Mouse (Mus musculus): Measurements from ENCODE around the gene Tmem115.
"Not testable (repeated sequence)": the region's sequence is repeated elsewhere in the genome, so short reads cannot be mapped to it uniquely, and the experiment has no call there.

The Tmem115 gene

DNA sequence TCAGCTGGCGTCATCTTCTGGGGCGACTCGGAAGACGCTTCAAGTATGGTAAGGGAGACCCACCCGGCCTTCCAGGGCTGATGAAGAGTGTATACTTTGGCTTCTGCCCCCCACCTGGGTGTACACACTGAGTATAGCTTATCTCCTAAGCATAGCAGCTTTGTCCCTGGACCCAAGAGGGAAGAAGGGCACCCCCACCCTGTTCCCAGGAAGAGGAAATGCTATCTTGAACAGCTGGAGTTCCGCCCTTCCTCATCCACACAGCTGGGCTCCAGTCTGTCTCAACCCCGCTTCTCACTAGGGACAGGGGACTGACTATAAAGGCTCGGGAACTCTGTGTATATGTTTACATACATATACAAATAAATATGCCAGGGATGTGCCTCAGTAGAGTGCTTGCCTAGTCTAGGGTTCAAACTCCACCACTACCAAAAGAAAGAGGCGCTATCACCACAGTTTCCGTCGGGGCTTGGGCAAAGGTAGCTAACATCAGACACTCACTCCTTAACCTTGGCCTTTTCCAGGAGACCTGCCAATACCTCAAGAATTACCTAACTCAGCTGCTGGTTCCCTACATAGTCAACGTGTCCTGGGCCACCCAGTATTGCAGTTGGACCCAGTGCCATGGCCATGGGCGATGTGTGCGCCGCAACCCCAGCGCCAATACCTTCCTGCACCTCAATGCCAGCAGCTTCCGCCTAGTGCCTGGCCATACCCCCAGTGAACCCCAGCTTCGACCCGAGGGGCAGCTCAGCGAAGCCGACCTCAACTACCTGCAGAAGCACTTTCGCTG lies 38.0 kb downstream of the Tmem115 start:
- no peak for DNase-seq (ENCODE audit: low spot score)

DNA sequence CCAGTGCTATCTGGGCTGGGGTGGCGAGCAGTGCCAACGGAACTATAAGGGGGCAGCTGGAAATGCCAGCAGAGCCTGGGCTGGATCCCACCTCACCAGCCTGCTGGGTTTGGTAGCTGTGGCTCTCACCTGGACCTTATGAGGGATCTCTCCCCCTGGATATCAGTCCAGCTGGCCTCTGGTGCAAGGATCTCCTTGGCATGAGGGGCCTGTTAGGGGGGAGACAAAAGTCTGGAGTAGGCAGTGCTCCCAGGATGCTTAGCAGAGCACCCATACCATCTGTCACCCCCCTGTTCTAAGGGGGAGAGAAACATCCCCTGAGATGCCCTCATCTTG lies 38.5 kb downstream of the Tmem115 start:
- DNase-seq (ENCODE audit: low spot score), result no peak

DNA sequence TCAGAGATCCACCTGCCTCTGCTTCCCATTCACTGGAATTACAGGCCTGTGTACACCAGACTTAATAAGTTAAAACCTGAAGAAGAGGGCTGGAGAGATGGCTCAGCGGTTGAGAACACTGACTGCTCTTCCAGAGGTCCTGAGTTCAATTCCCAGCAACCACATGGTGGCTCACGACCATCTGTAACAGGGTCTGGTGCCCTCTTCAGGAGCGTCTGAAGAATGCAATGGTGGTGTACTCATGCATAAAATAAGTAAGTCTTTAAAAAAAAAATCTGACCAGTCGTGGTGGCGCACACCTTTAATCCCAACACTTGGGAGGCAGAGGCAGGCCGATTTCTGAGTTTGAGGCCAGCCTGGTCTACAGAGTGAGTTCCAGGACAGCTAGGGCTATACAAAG lies 40.0 kb downstream of the Tmem115 start:
- DNase-seq (ENCODE audit: low spot score), result not testable (repeated sequence)

DNA sequence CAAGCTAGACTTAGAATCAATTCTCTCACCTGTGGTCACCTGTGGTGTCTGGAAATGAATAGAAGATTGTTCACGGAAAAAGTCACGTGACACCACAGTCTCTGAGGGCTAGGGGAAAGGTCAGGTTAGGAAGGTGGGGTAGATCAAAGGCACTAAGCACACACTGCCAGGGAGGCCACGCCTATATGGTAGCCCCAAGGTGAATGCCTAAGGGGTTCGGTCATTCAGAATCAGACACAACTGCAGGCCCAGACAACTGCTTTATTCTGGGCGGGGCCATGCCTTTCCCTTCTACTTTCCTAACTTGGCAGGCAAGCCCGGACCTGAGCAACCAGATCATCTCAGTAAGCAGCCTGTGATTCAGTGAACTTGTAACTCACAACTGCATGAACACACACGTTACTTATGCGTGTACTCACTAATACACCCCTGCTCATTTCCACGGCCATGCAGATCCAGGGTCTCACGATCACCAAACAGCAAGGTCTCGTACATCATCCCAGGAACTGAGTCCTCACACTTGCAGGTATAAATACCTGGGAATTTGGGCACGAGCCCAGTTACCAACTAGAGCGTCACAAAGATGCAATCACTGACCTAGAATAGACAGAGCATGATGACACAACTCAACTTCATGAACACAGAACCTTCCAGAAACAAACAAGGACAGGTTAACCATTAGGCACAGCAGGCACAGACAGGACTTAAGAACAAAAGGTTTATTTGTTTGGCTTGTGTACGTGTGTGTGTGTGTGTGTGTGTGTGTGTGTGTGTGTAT lies 42.0 kb downstream of the Tmem115 start:
- DNase-seq (ENCODE audit: low spot score), result no peak

DNA sequence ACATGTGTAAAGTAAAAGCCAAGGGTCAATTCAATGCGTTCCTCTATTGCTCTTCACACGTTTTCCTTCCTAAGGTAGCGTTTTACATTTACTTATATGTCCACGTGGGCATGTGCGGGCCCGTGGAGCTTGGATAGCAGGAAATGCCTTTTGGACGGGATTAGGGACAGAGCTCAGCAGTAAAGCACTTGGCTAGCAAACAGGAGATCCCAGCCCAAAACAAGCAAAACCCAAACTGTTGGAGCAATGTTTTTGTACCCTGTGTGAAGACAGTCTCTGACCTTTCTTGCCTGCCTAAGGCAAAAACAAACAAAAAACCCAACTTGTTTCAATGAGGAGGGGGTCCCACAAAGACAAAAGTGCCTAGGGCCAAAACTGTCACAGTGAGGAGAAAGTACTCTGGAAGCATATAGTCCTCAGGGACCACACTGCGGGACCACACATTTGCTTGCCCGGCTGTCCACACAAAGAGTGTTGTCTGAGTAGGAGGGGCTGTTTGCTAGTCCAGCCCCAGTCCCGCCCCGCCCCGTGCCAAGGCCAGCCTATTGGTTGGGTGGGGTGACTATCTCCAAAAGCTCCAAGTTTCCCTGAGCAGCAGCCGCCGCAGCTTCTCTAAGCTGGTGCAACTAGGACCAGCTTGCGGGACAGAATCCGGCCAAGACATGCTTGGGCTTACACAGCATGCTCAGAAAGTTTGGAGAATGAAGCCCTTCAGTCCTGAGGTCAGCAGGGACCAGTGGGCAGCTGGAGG lies 42.8 kb downstream of the Tmem115 start, which contains the start of gene Hyal1:
Gene Hyal1, plus strand, starts transcription at position 571 of the 751 bp plus-strand sequence.
- DNase-seq (ENCODE audit: low spot score), result no peak

DNA sequence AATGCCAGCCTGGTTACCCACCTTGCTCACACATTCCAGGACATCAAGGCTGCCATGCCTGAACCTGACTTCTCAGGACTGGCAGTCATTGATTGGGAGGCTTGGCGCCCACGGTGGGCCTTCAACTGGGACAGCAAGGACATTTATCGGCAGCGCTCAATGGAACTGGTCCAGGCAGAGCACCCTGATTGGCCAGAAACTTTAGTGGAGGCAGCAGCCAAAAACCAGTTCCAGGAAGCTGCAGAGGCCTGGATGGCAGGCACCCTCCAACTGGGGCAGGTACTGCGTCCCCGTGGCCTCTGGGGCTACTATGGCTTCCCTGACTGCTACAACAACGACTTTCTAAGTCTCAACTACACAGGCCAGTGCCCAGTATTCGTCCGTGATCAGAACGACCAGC lies 44.1 kb downstream of the Tmem115 start:
- no peak for DNase-seq (ENCODE audit: low spot score)

DNA sequence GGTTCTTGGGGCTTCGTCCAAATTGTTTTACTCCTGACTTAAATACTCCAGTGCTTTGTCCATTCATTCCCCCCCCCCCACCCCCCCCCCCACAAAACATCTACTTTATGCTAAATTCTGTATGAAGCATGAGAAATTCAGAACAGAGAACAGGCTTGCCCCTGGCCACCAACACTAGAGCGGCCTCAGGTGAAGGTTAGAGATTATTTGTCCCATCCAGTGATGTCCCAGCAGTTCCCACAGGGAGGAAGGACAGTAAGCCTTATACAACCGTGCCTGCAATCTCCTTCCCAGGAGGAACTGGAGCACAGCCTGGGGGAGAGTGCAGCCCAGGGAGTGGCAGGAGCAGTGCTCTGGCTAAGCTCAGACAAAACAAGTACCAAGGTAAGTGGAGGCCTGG lies 44.8 kb downstream of the Tmem115 start, which contains the start of gene Naa80:
Gene Naa80, plus strand, starts transcription at position 301 of the 400 bp plus-strand sequence.
- no peak for DNase-seq (ENCODE audit: low spot score)

DNA sequence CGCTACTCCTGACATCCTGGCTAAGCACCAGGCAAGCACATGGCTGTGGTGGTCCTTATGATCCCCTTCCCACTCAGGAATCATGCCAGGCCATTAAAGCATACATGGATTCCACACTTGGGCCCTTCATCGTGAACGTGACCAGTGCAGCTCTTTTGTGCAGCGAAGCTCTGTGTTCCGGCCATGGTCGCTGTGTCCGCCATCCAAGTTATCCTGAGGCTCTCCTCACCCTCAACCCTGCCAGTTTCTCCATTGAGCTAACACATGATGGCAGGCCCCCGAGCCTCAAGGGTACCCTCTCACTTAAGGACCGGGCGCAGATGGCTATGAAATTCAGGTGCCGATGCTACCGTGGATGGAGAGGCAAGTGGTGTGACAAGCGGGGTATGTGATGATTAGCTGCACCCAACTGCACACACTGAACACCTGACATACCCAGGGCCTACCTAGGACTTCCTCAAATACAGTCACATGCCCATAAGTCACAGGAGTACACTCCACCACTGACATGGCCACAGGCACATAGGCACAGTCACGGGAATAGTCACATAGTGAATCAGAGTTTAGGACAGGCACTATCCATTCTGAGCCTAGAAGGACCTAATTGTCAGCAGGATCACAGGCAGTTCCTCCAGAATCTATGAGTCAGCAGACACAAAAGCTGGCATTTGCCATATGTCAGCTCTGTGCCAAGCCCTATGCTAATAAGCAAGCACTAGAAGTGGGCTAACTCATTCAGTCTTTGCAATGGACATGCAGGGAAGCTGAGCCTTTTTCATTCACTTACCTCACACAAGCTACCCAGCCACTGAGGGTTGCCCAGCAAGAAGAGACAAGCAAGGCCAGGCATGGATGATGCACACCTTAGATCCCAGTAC lies 45.5 kb downstream of the Tmem115 start:
- DNase-seq (ENCODE audit: low spot score), result peak; percentile 75

DNA sequence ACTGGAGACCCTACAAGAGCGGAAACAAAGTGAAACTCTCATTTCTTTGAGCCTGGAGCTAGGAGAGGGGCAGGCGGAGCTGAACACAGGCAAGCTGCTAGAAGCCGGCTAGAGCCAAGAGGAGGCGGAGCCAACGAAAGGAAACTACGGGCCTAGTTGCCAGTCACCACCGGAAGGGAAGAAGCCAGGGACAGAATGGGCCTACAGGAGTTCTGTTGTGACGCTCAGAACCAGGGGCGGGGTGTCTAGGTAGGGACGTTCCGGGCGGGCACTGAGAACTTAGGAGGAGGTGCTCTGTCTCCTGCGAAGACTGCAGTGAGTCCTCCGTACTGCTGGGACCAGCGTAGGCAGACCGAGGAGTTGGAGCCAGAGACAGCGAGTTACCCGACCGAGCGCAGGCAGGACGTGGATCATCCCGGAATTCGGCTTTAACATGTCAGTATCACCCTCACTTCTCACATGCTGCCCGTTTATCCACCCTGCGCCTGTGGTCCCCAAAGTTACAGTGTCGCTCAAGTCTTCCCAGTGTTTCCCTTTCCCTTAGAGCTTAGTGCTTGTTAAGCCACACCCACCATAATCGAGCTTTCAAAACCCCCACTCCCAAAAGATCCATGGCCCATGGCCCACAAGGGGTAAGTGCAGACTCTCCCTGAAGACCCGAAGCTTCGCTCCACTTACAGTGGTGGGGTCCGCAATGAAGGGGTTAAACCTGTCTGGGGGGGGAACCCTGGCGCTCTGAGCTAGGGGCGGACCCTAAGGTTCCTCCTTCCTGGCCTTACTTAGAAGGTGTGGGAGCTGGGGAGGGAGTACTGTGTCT lies 47.0 kb downstream of the Tmem115 start, which contains the start of gene Hyal3:
Gene Hyal3, plus strand, starts transcription at position 318 of the 817 bp plus-strand sequence.
- peak; percentile 83 for DNase-seq (ENCODE audit: low spot score)

DNA sequence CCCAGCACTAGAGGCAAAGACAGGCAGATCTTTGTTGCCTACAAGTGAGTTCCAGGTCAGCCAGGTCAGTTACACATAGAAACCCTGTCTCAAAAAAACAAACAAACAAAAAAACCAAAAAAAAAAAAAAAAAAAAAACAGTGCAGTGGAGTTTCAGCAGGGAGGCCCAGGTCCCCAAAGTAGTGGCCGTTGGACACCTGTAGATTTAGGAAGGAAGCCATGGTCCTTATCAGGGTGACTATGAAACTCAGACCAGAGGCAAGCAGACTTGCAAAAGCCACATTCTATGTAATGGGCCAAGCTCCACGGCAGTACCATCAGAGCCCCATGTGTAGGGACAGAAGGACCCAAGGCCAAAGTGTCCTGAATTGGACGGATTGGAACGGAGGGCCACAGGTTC lies 47.8 kb downstream of the Tmem115 start:
- DNase-seq (ENCODE audit: low spot score), result no peak

DNA sequence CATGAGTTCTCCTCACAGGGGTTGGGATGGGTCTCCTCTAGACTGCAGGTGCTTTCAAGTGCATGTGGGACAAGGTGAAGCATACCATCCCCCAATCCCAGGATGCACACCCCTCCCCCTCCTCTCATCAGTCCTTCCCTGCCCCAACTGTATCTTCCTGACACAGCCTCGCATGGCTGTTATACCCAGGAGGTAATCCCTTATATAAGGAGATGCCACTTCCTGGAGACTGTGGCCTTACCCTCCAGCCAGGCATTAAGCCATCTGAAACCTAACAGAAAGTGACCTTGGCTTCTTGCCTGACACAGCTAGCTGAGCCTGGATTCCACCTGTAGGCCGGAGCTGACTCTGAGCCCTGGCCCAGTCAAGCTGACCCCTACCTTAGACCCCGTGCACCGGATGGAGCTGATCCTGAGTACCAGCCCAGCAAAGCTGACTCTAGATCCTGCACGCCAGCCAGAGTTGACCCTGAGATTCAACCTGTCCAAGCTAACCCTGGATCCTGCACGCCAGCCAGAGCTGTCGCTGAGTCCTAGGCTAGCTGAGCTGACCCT lies 48.8 kb downstream of the Tmem115 start:
- no peak for DNase-seq (ENCODE audit: low spot score)

DNA sequence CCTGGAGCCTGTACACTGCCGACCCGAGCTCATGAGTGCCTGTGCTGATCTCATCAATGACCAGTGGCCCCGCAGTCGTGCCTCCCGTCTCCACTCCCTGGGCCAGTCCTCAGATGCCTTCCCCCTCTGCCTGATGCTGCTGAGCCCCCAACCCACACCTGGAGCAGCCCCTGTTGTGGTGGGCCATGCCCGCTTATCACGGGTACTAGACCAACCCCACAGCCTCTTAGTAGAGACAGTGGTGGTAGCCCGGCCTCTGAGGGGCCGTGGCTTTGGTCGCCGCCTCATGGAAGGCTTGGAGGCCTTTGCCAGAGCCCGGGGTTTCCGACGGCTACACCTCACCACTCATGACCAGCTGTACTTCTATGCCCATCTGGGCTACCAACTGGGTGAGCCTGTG lies 49.4 kb downstream of the Tmem115 start:
- no peak for DNase-seq (ENCODE audit: low spot score)

DNA sequence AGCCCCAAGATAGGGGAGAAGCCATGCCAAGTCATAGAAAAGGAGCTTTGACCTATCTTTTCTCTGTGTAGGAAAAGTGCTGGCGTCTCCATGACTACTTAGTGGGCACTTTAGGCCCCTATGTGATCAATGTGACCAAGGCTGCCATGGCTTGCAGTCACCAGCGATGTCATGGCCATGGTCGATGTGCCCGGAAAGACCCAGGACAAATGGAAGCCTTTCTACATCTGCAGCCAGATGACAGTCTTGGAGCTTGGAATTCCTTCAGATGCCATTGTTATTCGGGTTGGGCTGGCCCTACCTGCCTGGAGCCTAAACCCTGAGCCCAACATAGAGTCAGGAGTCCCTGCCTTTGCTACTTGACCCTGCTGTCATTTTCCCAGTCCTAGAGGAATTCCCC lies 52.8 kb downstream of the Tmem115 start:
- no peak for DNase-seq (ENCODE audit: low spot score)

DNA sequence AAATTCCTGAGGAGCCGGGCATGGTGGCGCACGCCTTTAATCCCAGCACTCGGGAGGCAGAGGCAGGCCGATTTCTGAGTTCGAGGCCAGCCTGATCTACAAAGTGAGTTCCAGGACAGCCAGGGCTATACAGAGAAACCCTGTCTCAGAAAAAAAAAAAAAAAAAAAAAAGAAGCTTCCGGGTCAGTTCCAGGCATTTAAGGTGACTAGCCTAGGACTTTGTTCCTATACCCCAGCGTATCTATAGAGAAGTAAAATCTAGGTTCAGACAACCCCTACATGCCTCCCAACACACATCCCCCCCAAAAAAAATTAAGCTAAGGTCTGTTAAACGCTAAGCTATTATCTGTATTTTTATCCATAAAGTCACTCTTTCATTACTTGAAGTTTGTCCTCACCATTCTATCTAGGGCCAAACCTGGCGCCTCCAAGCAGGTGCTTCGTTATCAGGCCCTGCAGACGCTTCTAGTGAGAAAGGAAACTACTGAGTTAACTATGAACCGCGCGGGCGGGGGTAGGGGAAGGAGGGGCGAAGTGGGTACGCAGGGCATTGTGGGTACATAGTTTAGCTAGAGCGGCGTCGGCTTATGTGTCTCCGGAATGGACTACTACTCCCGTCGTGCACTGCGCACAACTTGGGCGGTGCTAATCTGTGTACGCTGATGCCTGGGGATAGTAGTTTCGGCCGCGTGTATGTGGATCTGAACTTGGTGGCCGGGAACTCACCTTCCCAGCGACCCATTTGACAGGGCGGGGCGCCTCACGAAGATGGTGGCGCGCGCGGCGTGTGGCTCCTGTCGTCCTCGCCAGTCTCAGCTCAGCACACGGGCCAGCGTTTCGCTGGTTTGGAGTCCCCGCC lies 53.5 kb downstream of the Tmem115 start, which contains the start of gene Ifrd2:
Gene Ifrd2, plus strand, starts transcription at position 669 of the 859 bp plus-strand sequence.
- peak; percentile 96 for DNase-seq (ENCODE audit: low spot score)

DNA sequence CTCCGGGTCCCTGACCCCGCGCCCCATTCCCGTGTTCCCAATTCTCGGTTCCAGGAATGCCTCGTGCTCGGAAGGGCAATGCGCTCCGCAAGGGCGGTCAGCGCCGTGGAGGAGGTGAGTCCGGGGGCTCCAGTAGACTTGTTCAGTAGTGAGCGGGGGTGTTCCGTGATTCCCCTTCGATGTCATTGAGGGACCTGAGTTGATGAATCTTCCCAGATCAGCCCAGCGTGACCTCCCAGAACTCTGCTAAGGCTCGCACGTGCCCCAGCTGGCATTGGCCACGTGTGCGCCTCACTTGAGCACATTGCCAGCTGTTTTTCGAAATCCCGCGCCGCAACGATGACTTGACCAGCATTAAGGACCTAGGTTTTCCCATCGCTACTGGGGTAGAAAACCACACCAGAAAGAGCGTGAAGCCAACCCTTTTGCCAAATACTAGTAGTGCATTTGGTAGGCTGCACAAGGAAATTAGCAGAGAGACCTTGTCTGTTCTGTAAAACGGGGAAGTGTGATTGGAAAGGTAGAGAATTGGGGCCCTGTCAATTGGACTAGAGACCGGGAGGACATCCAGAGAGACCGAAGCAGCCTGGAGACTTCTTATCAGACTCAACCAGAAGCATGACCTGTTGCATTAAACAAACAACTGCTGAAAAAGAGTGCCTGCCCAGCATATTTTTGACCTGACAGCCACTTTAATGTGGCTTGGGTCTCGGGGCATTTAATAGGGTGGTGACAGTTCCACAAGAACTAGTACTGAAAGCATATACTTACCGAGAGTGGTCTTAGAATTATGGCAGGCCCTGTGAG lies 54.3 kb downstream of the Tmem115 start:
- peak; percentile 74 for DNase-seq (ENCODE audit: low spot score)
